Mouse (Mus musculus): ENCODE measurements around the gene Metap2.
A peak's percentile ranks its signal among the peaks of the same experiment; 100 is the strongest.
"Not testable (repeated sequence)": the region's sequence is repeated elsewhere in the genome, so short reads cannot be mapped to it uniquely, and the experiment has no call there.

Metap2 gene

GRCm38 (mm10) chr10:93834394-93834745 is 62.5 kb downstream of the Metap2 start:
- no peak for DNase-seq

- peak; percentile 34 for DNase-seq
These were observed 63.0 kb downstream of the Metap2 start for GRCm38 (mm10) chr10:93833699-93834393.

DNA sequence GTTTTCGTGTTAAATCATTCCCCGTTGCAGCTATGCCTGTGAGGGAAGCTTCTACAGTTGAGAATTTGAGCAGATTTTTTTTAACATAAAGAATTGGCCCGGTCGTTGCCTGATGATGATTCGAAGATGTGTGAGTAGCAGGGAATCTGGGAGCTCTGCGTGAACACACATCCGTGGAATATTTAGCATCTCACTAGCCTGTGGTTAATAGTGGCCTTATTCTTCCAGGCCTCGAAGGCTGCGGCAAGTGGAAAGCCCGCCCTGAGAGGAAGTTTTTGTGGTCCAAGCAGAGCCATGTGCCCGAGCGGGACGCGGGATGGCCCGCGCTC is 63.6 kb downstream of the Metap2 start:
- no peak for DNase-seq

DNA sequence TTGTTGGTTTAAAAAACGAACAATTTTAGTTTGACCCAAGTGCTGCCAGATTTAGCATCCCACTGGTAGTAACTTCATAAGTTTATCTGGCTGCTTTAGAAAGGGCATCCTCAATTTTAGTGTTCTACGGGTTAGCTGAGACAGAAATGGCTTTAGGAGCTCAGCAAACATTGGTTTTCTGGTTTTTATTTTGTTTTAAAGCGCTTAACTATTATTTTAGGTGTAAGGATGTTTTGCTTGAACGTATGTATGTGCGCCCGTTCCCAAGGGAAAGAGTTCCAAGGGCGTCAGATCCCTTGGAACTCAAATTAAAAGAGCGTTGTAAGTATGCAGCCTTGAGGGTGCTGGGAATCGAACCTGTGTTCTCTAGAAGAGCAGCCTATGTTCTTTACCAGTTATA is 64.1 kb downstream of the Metap2 start:
- no peak for DNase-seq

- DNase-seq: no peak
These were observed 64.9 kb downstream of the Metap2 start for GRCm38 (mm10) chr10:93831730-93832574.

DNA sequence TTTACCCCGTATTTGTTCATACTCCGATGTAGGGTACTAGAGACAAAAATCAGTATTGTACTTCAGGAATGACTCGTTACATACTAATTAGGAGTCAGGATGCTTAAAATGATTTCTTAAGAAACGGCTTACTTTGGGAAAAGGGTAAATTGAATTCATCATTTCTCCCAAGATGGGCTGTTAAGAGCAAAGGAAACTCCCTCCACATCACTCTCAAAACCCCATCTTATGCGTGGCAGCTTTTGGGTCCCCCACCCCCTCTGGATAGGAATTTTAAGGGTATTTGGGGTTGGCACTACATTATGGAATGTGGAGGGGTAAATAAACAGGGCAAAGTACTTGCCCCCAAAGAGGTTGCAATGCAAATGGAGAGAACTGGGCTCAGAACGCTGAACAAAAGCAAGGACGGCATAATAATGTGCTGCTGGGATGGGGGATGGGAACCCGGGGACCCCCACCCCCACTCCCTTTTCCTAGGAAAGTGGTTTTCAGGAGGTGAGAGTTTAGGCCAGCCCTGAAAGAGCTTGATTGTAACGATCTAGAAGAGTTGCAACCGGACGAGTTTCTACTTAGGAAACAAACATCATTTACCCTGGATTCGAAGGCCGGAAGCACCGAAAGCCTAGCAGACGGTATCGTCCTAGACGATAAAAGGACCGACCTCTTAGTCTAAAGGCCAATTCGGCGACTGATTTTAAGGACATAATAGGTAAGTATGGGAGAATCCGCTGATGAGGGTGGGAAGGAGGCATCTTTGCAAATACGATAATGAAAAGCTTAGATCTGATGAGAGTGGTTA is 65.8 kb downstream of the Metap2 start, which contains the start of gene Usp44:
TSS of gene Usp44 (plus strand) at position 625 of the 799 bp plus-strand sequence.
- DNase-seq: no peak

- DNase-seq: no peak
These were observed 66.7 kb downstream of the Metap2 start for GRCm38 (mm10) chr10:93829898-93830831.

- peak; percentile 78 for DNase-seq
These were observed 78.2 kb downstream of the Metap2 start for GRCm38 (mm10) chr10:93818661-93819060.

GRCm38 (mm10) chr10:93813755-93814154 is 83.1 kb downstream of the Metap2 start:
- DNase-seq: no peak

DNA sequence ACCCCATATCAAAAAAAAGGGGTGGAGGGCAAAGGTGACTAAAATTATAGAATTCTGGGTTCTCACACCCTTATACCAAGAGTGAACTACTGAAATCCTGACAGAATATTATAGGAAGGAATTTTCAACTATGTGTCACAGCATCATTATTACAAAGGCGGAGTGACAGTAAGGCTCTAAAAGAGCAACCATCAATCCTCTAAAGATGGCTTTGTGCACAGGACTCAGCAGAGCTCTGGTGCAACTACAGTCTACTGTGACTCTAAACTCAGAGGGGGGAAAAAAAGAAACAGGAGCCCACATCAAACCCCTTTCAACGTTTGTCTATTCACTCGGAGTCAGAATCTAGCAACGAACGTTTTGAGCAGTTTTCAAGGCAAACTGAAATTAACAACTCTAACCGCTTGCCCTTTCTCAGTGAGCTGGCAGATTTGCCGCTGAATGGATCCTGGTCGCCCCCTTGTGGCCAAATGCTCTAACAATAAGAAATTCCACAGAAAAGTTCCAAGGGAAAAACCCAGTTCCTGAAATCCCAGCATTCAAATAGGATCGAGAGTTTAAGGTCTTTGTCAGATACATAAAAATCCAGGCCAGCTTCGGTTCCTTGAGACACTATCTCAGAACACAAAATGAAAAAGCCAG is 84.0 kb downstream of the Metap2 start:
- peak; percentile 74 for DNase-seq

DNA sequence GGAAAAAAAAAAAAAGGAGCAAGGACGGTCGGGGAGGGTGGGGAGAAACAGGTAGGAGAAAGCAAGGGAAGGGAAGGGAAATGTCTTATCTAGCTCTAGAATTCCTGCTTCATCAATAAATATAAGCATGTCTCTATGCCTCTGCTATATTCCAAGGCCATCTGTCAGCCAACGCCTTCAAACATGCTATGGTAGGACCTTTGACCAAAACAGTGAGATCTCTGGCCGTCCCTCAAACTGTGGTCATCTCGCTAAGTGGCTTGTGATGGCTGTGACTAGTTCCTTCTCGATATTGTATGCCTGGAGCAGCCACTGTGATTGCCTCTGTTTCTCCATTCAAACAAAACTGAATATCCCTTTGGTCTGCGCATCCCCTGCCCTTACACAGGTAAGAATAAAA is 84.8 kb downstream of the Metap2 start:
- DNase-seq: no peak

GRCm38 (mm10) chr10:93810590-93811185 is 86.2 kb downstream of the Metap2 start:
- DNase-seq: no peak

- not testable (repeated sequence) for DNase-seq
These were observed 87.5 kb downstream of the Metap2 start for GRCm38 (mm10) chr10:93809438-93809837.
